Comparison of ENCODE assay signal across 17 mouse cellular contexts in the genomic region with DNA sequence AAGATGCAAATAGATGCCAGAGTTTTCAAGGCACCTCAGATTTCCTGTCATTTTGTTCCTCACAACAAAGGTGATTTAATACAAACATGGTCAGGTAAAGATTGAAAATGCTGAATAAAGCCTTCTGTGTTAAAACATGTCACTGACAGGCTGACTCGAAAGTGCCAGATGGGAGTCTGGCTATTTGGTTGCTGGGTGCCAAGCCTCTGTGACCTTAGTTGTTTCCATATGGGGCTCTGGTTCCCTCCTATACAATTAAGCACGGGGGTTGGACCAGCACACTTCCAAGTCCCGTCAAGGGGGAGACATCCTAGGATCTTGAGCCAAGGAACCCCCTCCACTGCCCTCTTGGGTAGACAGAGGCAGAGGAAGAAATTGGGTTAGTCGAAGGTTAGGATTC. TPM values are rescaled to one million over a fixed set of nuclear protein-coding genes. Genes with fewer than 3 reads are reported as not detected.
DNase-seq lines count a peak whose midpoint lies in the region; ATAC-seq and TF ChIP-seq lines count a peak whose summit lies in the region.
"Had no signal": no experiment of that assay in that cellular context is flagged by ENCODE, and none has a peak within 500 bp of the region (broad histone marks: within the 10 kb centered on the region; RNA-seq: fewer than 3 reads in every experiment).

No protein-coding gene starts in this region.

- TF ChIP-seq CTCF in midbrain, postnatal 0 days (IDR thresholded peaks at IDR 0.05), result no peak

- no peak overlapping the region for H3K9ac ChIP-seq in midbrain, embryonic 11.5 days (ENCODE audit: low read length)
- no peak overlapping the region for H3K9ac ChIP-seq in midbrain, postnatal 0 days (replicated peaks; ENCODE audit: low read length, poor library complexity, severe bottlenecking)
- H3K9ac ChIP-seq: forebrain, embryonic 15.5 days; heart, embryonic 15.5 days; hindbrain, embryonic 15.5 days had no signal

- 36% methylated on average over 4 of the region's 4 CpGs for WGBS in midbrain, embryonic 11.5 days
- 24% methylated on average over 4 of the region's 4 CpGs for WGBS in midbrain, postnatal 0 days
- WGBS in limb, embryonic 10.5 days, result 23% methylated on average over 4 of the region's 4 CpGs

- ATAC-seq in midbrain, embryonic 11.5 days (ENCODE audit: low FRiP score), result no peak
- ATAC-seq in midbrain, postnatal 0 days (ENCODE audit: low FRiP score), result no peak
- ATAC-seq in granulocyte monocyte progenitor cell, adult 5-6 weeks (replicated peaks; ENCODE audit: poor library complexity, severe bottlenecking), result no peak
- ATAC-seq: forebrain, embryonic 15.5 days had no signal

- H3K4me1 ChIP-seq in midbrain, embryonic 11.5 days (ENCODE audit: control insufficient read depth, insufficient read depth, low read length), result peaks cover 29% of the 10 kb centered on the region
- H3K4me1 ChIP-seq in midbrain, postnatal 0 days (ENCODE audit: insufficient read depth, low read length), result peaks cover 8% of the 10 kb centered on the region; the same call in 1 of the 2 replicates
- peaks cover 50% of the 10 kb centered on the region for H3K4me1 ChIP-seq in limb, embryonic 10.5 days

- H3K27ac ChIP-seq in midbrain, embryonic 11.5 days (ENCODE audit: low read depth, low read length), result no peak overlapping the region
- no peak overlapping the region for H3K27ac ChIP-seq in midbrain, postnatal 0 days (ENCODE audit: low read depth, low read length)
- peak overlapping the region; percentile 84 for H3K27ac ChIP-seq in limb, embryonic 10.5 days
- H3K27ac ChIP-seq: forebrain, embryonic 15.5 days; heart, adult 2 months; heart, embryonic 15.5 days; hindbrain, embryonic 15.5 days had no signal

- H3K27me3 ChIP-seq in midbrain, embryonic 11.5 days (ENCODE audit: control insufficient read depth, insufficient read depth, low read length), result peaks cover 12% of the 10 kb centered on the region
- H3K27me3 ChIP-seq in midbrain, postnatal 0 days (ENCODE audit: insufficient read depth, low read length), result peaks cover 5% of the 10 kb centered on the region
- peaks cover 23% of the 10 kb centered on the region for H3K27me3 ChIP-seq in limb, embryonic 10.5 days (ENCODE audit: low read depth, poor library complexity, severe bottlenecking)

- no peak overlapping the region for H3K4me2 ChIP-seq in midbrain, embryonic 11.5 days
- H3K4me2 ChIP-seq in midbrain, postnatal 0 days (ENCODE audit: low read depth, low read length, poor library complexity, severe bottlenecking), result no peak overlapping the region
- H3K4me2 ChIP-seq: forebrain, embryonic 15.5 days; heart, embryonic 11.5 days; heart, embryonic 15.5 days; hindbrain, embryonic 15.5 days had no signal

- peaks cover 5% of the 10 kb centered on the region for H3K9me3 ChIP-seq in midbrain, embryonic 11.5 days (ENCODE audit: control insufficient read depth, low read length)
- no peaks in the 10 kb centered on the region for H3K9me3 ChIP-seq in midbrain, postnatal 0 days (ENCODE audit: low read length)
- H3K9me3 ChIP-seq in limb, embryonic 10.5 days (replicated peaks), result no peaks in the 10 kb centered on the region
- H3K9me3 ChIP-seq: hindbrain, embryonic 15.5 days had no signal

- H3K4me3 ChIP-seq in midbrain, embryonic 11.5 days (ENCODE audit: low read depth, low read length), result no peak overlapping the region
- H3K4me3 ChIP-seq in midbrain, postnatal 0 days (ENCODE audit: low read depth, low read length), result no peak overlapping the region
- H3K4me3 ChIP-seq in limb, embryonic 10.5 days, result no peak overlapping the region
- H3K4me3 ChIP-seq: forebrain, embryonic 15.5 days; heart, adult 2 months; heart, embryonic 15.5 days; hindbrain, embryonic 15.5 days had no signal

- no peaks in the 10 kb centered on the region for H3K36me3 ChIP-seq in midbrain, embryonic 11.5 days (ENCODE audit: control insufficient read depth, insufficient read depth, low read length)
- no peaks in the 10 kb centered on the region for H3K36me3 ChIP-seq in midbrain, postnatal 0 days (ENCODE audit: insufficient read depth, low read length)
- H3K36me3 ChIP-seq in limb, embryonic 10.5 days, result no peaks in the 10 kb centered on the region
- H3K36me3 ChIP-seq: forebrain, embryonic 15.5 days; heart, embryonic 15.5 days; hindbrain, embryonic 15.5 days had no signal

- peak; percentile 45 to 55 for DNase-seq in cerebellum, postnatal 25 days
- DNase-seq in cerebellum, adult 8-10 months, result no peak
- peak; percentile 86 for DNase-seq in midbrain, embryonic 11.5 days (ENCODE audit: low spot score, missing footprints)
- no peak for DNase-seq in midbrain, postnatal 0 days (ENCODE audit: low spot score)
- DNase-seq in limb, embryonic 10.5 days (ENCODE audit: low spot score), result peak; percentile 47
- no peak for DNase-seq in kidney, adult 18-20 months
- DNase-seq: adrenal gland, postnatal 10 days; cerebellum, adult 11 months; cerebellum, adult 9-10 months; gastrocnemius, postnatal 10 days; heart, adult 2 months; heart, postnatal 14 days had no signal

RNA-seq across cellular contexts. Expression of a gene that starts 13.2 kb away (rescaled TPM):
- polyA plus RNA-seq in midbrain, embryonic 11.5 days (2014; fragmentation: Nextera tagmentation; extraction: Ambion mirVana), result 38.2 and 38.9 TPM in 2 replicates
- total RNA-seq in midbrain, postnatal 0 days (2014; rRNA removed), result 82.2 and 94.9 TPM in 2 replicates
- polyA plus RNA-seq in midbrain, postnatal 0 days (2015; fragmentation: Nextera tagmentation; extraction: Ambion mirVana), result 20.2 and 21.8 TPM in 2 replicates
- 53.4 and 55.7 TPM in 2 replicates for polyA plus RNA-seq in limb, embryonic 10.5 days (2016; fragmentation: Nextera tagmentation; extraction: Ambion mirVana)
- 83.8 and 91.4 TPM in 2 replicates for total RNA-seq in granulocyte monocyte progenitor cell, adult 5-6 weeks (2014; fragmentation: Nextera tagmentation)
- 34.6 and 40.9 TPM in 2 replicates for total RNA-seq in granulocyte monocyte progenitor cell, adult 5-6 weeks (2017)

Comparison
In these comparisons a context has a peak if more than half of its experiments do, and no peak if none do; other contexts are left out.
1. DNase-seq: peak in cerebellum, postnatal 25 days (2 of 2), midbrain, embryonic 11.5 days (single experiment) and limb, embryonic 10.5 days (single experiment); none in cerebellum, adult 8-10 months (single experiment), midbrain, postnatal 0 days (single experiment) and kidney, adult 18-20 months (single experiment).